Mouse (Mus musculus) limb, embryonic 15.5 days (tissue): ENCODE measurements around the gene Grk3. TPM values are rescaled to one million over a fixed set of nuclear protein-coding genes. Genes with fewer than 3 reads are reported as not detected.

ENCODE experiments used
- ATAC-seq: fragments of 200-750 bp; cut with Nextera tagmentation; 2 replicates; pipeline ENCODE4 v1.8.0; 2017; ENCODE audit warnings: low read depth, moderate TSS enrichment; ENCODE audit not compliant: insufficient number of reproducible peaks, low FRiP score, low TSS enrichment
- H3K27ac ChIP-seq: fragments of 300-500 bp; sonication (generic); 2 replicates; pipeline ENCODE4 v1.5.1; 2015; ENCODE audit warnings: moderate library complexity, mild to moderate bottlenecking, inconsistent platforms
- H3K27me3 ChIP-seq: fragments of 300-500 bp; sonication (generic); 2 replicates; pipeline ENCODE4 v1.6.1; 2015; ENCODE audit warnings: inconsistent platforms
- H3K36me3 ChIP-seq: fragments of 300-500 bp; sonication (generic); 2 replicates; pipeline ENCODE4 v1.6.1; 2015; ENCODE audit warnings: inconsistent platforms
- H3K4me1 ChIP-seq: fragments of 300-500 bp; sonication (generic); 2 replicates; pipeline ENCODE4 v1.6.1; 2015; ENCODE audit warnings: inconsistent platforms
- H3K4me2 ChIP-seq: fragments of 300-500 bp; sonication (generic); 2 replicates; pipeline ENCODE4 v1.6.1; 2015; ENCODE audit warnings: mild to moderate bottlenecking, inconsistent platforms
- H3K4me3 ChIP-seq: fragments of 300-500 bp; sonication (generic); 2 replicates; pipeline ENCODE4 v1.5.1; 2015; ENCODE audit warnings: mild to moderate bottlenecking, inconsistent platforms
- H3K9ac ChIP-seq: fragments of 300-500 bp; sonication (generic); 2 replicates; pipeline ENCODE4 v1.6.1; 2015; ENCODE audit warnings: inconsistent platforms
- H3K9me3 ChIP-seq: fragments of 300-500 bp; sonication (generic); 2 replicates; pipeline ENCODE4 v1.6.1; 2016; ENCODE audit warnings: inconsistent platforms
- WGBS: fragments of 180-500 bp; shearing (Covaris S2); methylation state at CpG from one replicate; pipeline ENCODE4 v1.1.7; 2015; 5-methylcytosine and 5-hydroxymethylcytosine counted together
- polyA plus RNA-seq: library from polyadenylated mRNA; unstranded; fragments of >200 nt; fragmentation: Nextera tagmentation; extraction: Ambion mirVana; gene quantifications from 2 replicates; pipeline ENCODE4 v1.2.1, GENCODE M21; 2015

Gene Grk3
- polyA plus RNA-seq, 1 experiment from 2014 or later: 7.8 TPM

DNA sequence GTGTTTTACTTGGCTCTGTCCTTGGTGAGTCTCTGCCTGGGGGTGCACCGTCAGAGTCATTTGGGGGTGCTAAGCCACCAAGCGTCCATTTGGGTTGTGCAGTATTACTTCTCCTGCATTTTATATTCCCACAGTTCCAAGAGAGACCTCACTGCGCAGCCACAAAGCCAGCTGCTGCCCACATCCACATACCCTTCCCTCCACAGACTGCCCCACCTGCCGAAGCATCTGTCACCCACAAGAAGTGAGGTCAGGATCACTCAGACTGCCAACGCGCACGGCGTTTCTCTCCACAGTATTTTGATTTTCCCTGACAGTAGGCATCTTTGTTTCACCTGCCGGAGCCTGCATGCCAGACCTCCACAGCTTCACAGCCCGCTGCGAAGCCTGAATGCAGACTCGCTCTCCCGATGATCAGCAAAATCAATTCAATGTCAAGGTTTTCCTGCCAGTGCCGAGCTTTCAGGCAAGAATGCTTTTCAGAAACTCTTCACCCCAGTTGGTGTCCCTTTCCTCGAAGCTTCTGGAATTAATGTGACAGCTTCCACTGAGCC lies 15.7 kb upstream of the Grk3 start:
- no peak for ATAC-seq
- H3K9ac ChIP-seq: no peak overlapping the region
- 57% methylated on average over 15 of the region's 15 CpGs for WGBS
- H3K27ac ChIP-seq: no peak overlapping the region
- H3K27me3 ChIP-seq: no peaks in the 10 kb centered on the region
- H3K4me3 ChIP-seq: no peak overlapping the region
- peaks cover 24% of the 10 kb centered on the region for H3K4me1 ChIP-seq
- H3K36me3 ChIP-seq: no peaks in the 10 kb centered on the region
- no peak overlapping the region for H3K4me2 ChIP-seq
- H3K9me3 ChIP-seq: no peaks in the 10 kb centered on the region

DNA sequence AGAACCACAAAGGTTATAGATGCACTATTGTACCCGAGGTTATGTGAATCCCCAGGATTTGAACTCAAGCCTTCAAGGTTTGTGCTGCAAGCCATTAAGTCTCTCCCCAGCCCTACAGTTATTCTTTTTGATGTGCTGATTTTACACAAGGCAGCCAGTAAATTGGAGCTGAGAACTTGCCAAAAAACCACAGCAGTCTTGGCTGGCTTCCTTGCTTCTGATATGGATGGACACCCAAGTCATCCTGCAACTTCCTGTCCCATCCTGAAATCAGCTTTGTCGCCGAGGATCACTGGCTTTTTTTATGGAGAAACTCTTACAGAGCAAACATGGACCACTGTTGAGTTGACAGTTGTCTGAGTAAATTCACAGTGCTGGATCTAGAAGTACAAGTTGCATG lies 14.5 kb upstream of the Grk3 start:
- H3K27me3 ChIP-seq: no peaks in the 10 kb centered on the region
- no peak for ATAC-seq
- H3K4me1 ChIP-seq: peaks cover 14% of the 10 kb centered on the region
- H3K4me2 ChIP-seq: no peak overlapping the region
- no peaks in the 10 kb centered on the region for H3K36me3 ChIP-seq
- WGBS: 69% methylated on average over 3 of the region's 3 CpGs
- H3K9ac ChIP-seq: no peak overlapping the region
- H3K4me3 ChIP-seq: no peak overlapping the region
- H3K27ac ChIP-seq: no peak overlapping the region
- H3K9me3 ChIP-seq: no peaks in the 10 kb centered on the region

DNA sequence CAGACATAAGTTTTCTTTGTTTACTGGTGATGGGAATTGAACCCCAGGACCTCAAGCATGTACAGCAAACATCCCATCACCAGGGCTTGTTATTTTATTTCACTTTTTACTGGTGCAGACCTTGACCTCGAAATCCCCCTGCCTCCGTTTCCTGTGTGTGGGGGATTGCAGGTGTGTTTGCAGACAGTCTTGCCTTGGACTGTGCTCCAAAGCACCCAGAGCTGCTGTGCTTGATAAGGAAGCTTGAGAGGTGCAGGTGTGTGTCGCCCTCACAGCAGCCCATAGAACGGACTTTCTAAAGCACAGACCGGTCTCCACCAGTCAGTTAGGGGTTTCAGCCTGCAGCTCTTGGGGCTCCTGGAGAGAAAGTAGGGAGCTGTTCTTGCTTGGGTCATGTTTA lies 11.1 kb upstream of the Grk3 start:
- Histone ChIP-seq H3K4me2 (no peak overlapping the region), H3K4me3 (no peak overlapping the region), H3K9me3 (no peaks in the 10 kb centered on the region), H3K27me3 (no peaks in the 10 kb centered on the region), H3K9ac (no peak overlapping the region), H3K27ac (no peak overlapping the region), H3K4me1 (peaks cover 16% of the 10 kb centered on the region), H3K36me3 (no peaks in the 10 kb centered on the region)
- WGBS: 77% methylated on average over 5 of the region's 5 CpGs
- no peak for ATAC-seq

DNA sequence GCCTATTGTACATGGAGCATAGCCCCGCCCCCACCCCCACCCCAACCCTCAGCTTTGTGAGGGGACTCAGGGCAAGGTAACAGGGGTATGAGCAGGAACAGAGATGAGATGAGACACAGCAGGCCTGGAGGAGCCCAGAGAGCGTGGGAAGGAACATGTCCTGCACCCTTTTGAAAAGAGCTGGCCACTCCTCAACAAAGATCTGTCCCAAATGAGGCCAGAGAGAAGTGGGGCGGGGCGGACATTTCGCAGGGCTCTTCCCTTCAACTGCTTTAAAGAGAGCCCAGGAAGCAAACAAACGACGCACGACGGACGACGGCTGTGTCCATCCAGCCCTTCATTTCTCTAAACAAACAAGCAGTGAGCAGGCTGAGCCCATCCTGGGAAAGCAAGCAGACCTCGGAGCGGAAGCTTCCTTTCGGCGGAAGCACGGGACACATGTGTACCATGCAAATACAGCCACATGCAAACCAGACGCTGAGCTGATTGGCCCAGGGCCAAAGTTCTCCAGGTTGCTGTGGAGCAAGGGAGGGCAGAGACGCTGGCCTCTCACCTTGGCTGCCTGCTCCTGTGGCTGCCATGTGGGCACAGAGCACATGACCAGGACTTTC lies 8.7 kb upstream of the Grk3 start:
- WGBS: 27% methylated on average over 18 of the region's 18 CpGs
- Histone ChIP-seq H3K9me3 (no peaks in the 10 kb centered on the region), H3K4me3 (no peak overlapping the region), H3K27me3 (no peaks in the 10 kb centered on the region), H3K36me3 (no peaks in the 10 kb centered on the region), H3K27ac (peak overlapping the region; percentile 13; the same call in 1 of the 2 replicates), H3K4me1 (peaks cover 9% of the 10 kb centered on the region), H3K9ac (0 out of 2 replicates have a peak overlapping the region, but pooled peaks have one; percentile 15), H3K4me2 (peak overlapping the region; percentile 31)
- no peak for ATAC-seq

DNA sequence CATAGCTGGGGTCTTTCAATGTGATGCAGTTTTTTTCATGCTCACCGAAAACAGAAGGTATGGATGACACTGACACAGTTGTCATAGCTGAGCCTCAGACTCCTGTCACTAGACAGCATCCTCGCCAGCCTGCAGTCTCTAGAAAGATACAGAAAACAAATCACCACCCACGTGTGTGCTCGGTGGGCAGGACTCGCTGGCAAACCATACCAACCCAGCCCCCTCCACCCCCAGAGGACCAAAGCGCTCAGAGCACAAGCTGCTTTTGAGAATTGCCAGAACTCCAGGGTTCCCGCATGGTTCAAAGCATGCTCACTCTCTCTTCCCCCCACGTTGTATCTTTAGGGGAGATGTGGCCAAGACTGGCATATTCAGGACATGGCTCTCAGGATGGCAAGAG lies 2.6 kb upstream of the Grk3 start:
- H3K36me3 ChIP-seq: no peaks in the 10 kb centered on the region
- WGBS: 58% methylated on average over 8 of the region's 8 CpGs
- peaks cover 17% of the 10 kb centered on the region for H3K4me1 ChIP-seq
- no peak overlapping the region for H3K9ac ChIP-seq
- no peak overlapping the region for H3K4me3 ChIP-seq
- no peak for ATAC-seq
- H3K4me2 ChIP-seq: no peak overlapping the region
- H3K27me3 ChIP-seq: 0 out of 2 replicates have a peak, but pooled peaks cover 4% of the 10 kb centered on the region
- H3K27ac ChIP-seq: no peak overlapping the region
- H3K9me3 ChIP-seq: no peaks in the 10 kb centered on the region

DNA sequence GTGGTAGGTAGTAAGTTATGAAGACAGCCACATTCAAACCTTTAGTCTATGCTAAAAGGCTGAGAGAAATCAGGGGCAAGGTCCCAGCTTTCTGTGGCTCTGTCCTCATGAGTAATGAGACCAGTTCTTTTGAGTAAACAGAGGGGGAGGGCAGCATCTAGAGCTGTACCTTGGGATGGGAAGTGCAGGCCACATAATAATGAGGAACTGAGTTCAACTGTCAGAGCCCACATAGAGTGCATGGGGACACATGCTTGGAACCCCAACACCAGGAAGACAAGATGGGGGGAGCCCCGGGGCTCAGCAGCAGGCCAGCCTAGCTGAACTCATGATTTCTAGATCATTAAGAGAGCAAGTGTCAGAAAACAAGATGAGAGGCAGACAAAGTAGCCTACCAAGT lies 1.4 kb upstream of the Grk3 start:
- no peak overlapping the region for H3K27ac ChIP-seq
- no peaks in the 10 kb centered on the region for H3K36me3 ChIP-seq
- H3K4me1 ChIP-seq: peaks cover 17% of the 10 kb centered on the region
- 0 out of 2 replicates have a peak, but pooled peaks cover 4% of the 10 kb centered on the region for H3K27me3 ChIP-seq
- H3K9me3 ChIP-seq: no peaks in the 10 kb centered on the region
- no peak overlapping the region for H3K4me3 ChIP-seq
- no peak for ATAC-seq
- 75% methylated on average over 1 of the region's 1 CpGs for WGBS
- no peak overlapping the region for H3K9ac ChIP-seq
- no peak overlapping the region for H3K4me2 ChIP-seq

DNA sequence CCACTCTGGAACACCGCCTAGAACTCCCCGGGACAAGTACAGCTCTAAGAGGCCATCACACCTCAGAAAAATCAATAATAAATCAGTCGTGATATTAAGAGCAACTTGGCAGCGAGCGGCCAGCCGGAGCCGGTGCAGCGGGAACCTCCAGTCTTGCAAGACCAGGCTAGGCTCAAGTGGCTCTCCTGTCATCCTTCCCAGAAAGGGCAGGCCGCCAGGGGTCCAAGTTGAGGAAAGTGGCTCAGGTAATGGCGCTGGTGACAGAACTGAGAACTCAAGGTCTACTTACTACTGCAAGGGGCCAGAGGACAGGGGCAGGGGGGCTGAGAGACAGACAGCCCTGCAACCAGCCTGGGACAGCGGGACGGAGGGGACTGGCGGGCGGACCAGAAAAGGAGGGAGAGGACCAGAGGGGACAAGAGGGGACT lies 769 bp downstream of the Grk3 start:
- Histone ChIP-seq H3K27me3 (0 out of 2 replicates have a peak, but pooled peaks cover 4% of the 10 kb centered on the region), H3K4me1 (peaks cover 17% of the 10 kb centered on the region), H3K9me3 (no peaks in the 10 kb centered on the region), H3K4me3 (peak overlapping the region; percentile 69), H3K9ac (peak overlapping the region; percentile 61; the same call in 1 of the 2 replicates), H3K27ac (no peak overlapping the region; the same call in 1 of the 2 replicates), H3K36me3 (no peaks in the 10 kb centered on the region), H3K4me2 (peak overlapping the region; percentile 84)
- WGBS: 3% methylated on average over 14 of the region's 14 CpGs
- ATAC-seq: no peak

DNA sequence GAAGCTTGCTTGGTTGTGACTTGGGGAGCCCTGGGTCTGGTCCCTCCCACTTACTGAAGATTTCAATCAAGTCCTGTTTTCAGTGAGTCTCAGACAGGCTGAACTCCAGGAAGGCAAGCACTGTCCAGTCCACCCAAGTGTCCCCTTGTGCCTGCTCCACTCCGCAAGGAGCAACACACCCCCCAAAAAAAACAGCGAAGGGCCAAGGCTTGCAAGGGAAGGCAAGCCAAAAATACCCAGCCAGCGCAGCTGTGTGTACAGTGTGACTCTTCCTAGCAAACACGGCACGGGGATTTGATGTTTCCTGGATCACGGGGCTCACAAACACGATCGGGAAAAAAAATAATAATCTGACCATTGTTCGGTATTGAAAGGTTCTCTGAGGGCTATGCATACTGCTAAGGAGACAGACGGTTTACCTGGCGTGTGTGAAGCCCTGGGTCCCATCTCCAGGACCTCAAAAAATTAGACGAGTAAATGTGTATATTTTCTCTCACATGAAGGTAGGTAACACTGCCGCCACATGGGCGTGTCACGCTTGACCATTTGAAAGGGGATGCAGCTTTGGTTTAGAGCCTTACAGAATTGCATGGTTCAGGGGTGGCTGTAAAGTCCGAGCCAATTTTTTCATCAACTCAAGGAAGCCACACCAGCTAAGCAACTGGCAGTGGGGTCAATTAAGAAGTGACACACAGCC lies 1.3 kb downstream of the Grk3 start:
- WGBS: 51% methylated on average over 16 of the region's 16 CpGs
- no peak overlapping the region for H3K9ac ChIP-seq
- 0 out of 2 replicates have a peak, but pooled peaks cover 4% of the 10 kb centered on the region for H3K27me3 ChIP-seq
- no peak overlapping the region for H3K27ac ChIP-seq
- H3K4me2 ChIP-seq: peak overlapping the region; percentile 84
- H3K36me3 ChIP-seq: no peaks in the 10 kb centered on the region
- H3K9me3 ChIP-seq: no peaks in the 10 kb centered on the region
- peak overlapping the region; percentile 69 for H3K4me3 ChIP-seq
- ATAC-seq: no peak
- peaks cover 20% of the 10 kb centered on the region for H3K4me1 ChIP-seq

DNA sequence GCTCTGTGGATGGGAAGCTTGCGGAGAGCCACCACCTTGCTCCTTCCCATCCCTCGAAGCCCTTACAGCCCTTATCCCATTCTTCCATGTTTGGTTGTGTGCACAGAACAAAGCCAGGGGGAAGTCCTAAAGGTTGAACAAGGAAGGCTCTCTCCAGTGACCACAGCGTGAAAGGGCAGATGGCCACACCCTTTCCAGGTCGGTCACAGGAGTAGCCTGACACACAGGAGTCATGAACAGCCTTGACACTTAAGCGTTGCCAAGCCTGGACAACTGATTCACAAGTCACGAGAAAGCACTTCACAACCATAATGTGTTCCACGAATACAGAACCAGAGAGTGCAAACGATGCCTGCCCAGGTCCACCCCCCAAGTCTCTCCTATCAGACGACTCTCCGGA lies 3.7 kb downstream of the Grk3 start:
- H3K9ac ChIP-seq: no peak overlapping the region
- no peak overlapping the region for H3K4me3 ChIP-seq
- no peak overlapping the region for H3K27ac ChIP-seq
- no peaks in the 10 kb centered on the region for H3K9me3 ChIP-seq
- H3K27me3 ChIP-seq: 0 out of 2 replicates have a peak, but pooled peaks cover 4% of the 10 kb centered on the region
- H3K4me1 ChIP-seq: peaks cover 20% of the 10 kb centered on the region
- 87% methylated on average over 10 of the region's 10 CpGs for WGBS
- H3K36me3 ChIP-seq: no peaks in the 10 kb centered on the region
- ATAC-seq: no peak
- H3K4me2 ChIP-seq: no peak overlapping the region

DNA sequence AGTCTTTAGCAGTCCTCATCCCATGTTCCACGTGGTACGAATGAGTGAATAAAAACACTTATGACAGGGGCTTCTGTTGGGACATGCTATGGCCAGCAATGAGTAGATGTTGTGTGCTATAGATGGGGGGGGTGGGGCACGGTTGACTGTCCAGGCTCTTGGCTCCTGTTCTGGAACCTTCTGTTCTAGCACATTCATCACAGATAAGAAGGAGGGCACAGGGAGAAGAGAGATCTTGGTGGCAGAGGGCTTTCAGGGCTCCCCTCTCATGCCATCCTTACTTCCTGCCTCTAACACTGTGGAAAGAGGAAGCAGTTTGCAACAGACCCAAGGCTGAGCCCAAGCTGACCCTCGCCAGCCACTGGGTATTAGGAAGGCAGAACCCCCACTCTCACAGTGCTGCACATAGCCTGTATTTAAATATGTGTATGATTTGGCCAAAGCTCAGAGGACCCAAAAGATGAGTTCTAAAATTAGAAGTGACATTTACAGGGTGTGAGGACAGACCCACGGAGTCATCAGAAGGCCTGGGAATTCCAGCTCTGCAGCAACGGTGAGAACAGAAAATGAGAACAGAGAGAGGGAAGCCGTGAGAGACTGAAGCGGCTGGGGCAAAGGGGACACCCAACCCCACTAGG lies 6.3 kb downstream of the Grk3 start:
- ATAC-seq: no peak
- WGBS: 70% methylated on average over 8 of the region's 8 CpGs
- Histone ChIP-seq H3K4me2 (no peak overlapping the region), H3K9me3 (no peaks in the 10 kb centered on the region), H3K27me3 (0 out of 2 replicates have a peak, but pooled peaks cover 4% of the 10 kb centered on the region), H3K4me3 (no peak overlapping the region), H3K9ac (no peak overlapping the region), H3K36me3 (no peaks in the 10 kb centered on the region), H3K4me1 (peaks cover 8% of the 10 kb centered on the region), H3K27ac (no peak overlapping the region)

DNA sequence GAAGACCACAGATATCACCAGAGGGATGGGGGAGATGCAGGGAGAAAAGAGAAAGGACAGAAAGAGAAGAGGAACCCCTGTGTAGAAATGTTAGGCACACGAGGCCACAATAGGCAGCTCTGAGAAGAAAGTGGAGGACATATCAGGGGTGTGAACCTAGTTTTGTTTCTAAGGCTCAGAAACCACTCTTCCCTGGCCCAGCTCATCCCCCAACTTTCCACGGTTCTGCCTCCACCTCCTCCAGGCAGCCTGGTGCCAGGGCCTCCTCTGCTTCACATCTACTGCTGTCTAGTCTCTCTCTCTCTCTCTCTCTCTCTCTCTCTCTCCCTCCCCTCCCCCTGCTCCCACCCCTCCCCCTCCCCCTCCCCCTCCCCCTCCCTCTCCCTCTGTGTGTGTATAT lies 7.1 kb downstream of the Grk3 start:
- H3K27ac ChIP-seq: no peak overlapping the region
- no peak overlapping the region for H3K9ac ChIP-seq
- H3K4me3 ChIP-seq: no peak overlapping the region
- H3K36me3 ChIP-seq: no peaks in the 10 kb centered on the region
- H3K4me2 ChIP-seq: no peak overlapping the region
- WGBS: 96% methylated on average over 2 of the region's 2 CpGs
- H3K4me1 ChIP-seq: peaks cover 3% of the 10 kb centered on the region; the same call in 1 of the 2 replicates
- ATAC-seq: no peak
- no peaks in the 10 kb centered on the region for H3K27me3 ChIP-seq
- no peaks in the 10 kb centered on the region for H3K9me3 ChIP-seq

DNA sequence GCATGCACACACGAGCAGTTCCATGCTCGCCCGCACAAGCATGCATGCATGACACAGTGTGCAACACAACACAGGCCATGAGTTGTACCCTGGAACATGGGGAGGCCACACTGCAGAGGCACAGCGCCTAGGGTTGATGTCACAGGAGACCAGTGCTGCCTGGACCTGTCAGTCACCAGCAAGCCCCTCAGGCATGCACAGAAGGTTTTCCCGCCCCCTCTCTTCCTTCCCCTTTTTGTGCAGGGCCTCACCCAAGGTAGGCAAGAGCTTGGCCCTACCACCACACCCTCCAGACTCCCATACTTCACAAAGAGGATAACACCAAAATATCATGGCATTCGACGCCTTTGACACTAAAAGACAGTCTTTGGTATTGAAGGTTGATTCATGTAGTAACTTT lies 8.6 kb downstream of the Grk3 start:
- H3K9ac ChIP-seq: no peak overlapping the region
- H3K4me2 ChIP-seq: no peak overlapping the region
- no peaks in the 10 kb centered on the region for H3K9me3 ChIP-seq
- no peaks in the 10 kb centered on the region for H3K27me3 ChIP-seq
- ATAC-seq: no peak
- WGBS: 83% methylated on average over 7 of the region's 7 CpGs
- peaks cover 3% of the 10 kb centered on the region; the same call in 1 of the 2 replicates for H3K4me1 ChIP-seq
- no peak overlapping the region for H3K27ac ChIP-seq
- no peak overlapping the region for H3K4me3 ChIP-seq
- H3K36me3 ChIP-seq: no peaks in the 10 kb centered on the region
